Comparison of ENCODE assay signal across 8 mouse cellular contexts in genomic region chr16:78301831-78302677, GRCm38 (mm10). TPM values are rescaled to one million over a fixed set of nuclear protein-coding genes. Genes with fewer than 3 reads are reported as not detected.
DNase-seq lines count a peak whose midpoint lies in the region; ATAC-seq and TF ChIP-seq lines count a peak whose summit lies in the region.

No protein-coding gene starts in this region.

- H3K36me3 ChIP-seq in liver, adult 2 months (ENCODE audit: control insufficient read depth, insufficient read depth, low read length) = no peaks in the 10 kb centered on the region
- peaks cover 35% of the 10 kb centered on the region for H3K36me3 ChIP-seq in forebrain, embryonic 10.5 days (replicated peaks)
- H3K36me3 ChIP-seq in hindbrain, embryonic 16.5 days (ENCODE audit: control insufficient read depth, insufficient read depth, low read length) = no peaks in the 10 kb centered on the region
- no peaks in the 10 kb centered on the region for H3K36me3 ChIP-seq in liver, embryonic 12.5 days
- no peaks in the 10 kb centered on the region for H3K36me3 ChIP-seq in neural tube, embryonic 13.5 days

- H3K79me2 ChIP-seq in liver, adult 2 months (ENCODE audit: control insufficient read depth, insufficient read depth, low read length) = peaks cover 24% of the 10 kb centered on the region

- peak; percentile 67 for DNase-seq in liver, adult 2 months (ENCODE audit: extremely low read depth, low read depth, low spot score)
- no peak for DNase-seq in liver
- DNase-seq in adrenal gland, postnatal 10 days = peak; percentile 37
- DNase-seq in forebrain, embryonic 10.5 days (ENCODE audit: extremely low spot score, low spot score) = no peak
- DNase-seq in c-Kit-positive CD71-positive TER-119-positive erythroid progenitor cells, embryonic 14.5 days (ENCODE audit: low spot score) = no peak

- H3K9me3 ChIP-seq in forebrain, embryonic 10.5 days = no peaks in the 10 kb centered on the region
- H3K9me3 ChIP-seq in hindbrain, embryonic 16.5 days (ENCODE audit: control insufficient read depth, low read length) = no peaks in the 10 kb centered on the region
- H3K9me3 ChIP-seq in liver, embryonic 12.5 days (replicated peaks) = no peaks in the 10 kb centered on the region
- H3K9me3 ChIP-seq in neural tube, embryonic 13.5 days = no peaks in the 10 kb centered on the region

- H3K4me2 ChIP-seq in hindbrain, embryonic 16.5 days (ENCODE audit: low read length) = peak overlapping the region; percentile 87
- peak overlapping the region; percentile 82 for H3K4me2 ChIP-seq in liver, embryonic 12.5 days
- peak overlapping the region; percentile 78 for H3K4me2 ChIP-seq in neural tube, embryonic 13.5 days

- peak overlapping the region; percentile 97 for H3K9ac ChIP-seq in liver, adult 2 months (ENCODE audit: low read depth, low read length)
- H3K9ac ChIP-seq in hindbrain, embryonic 16.5 days (ENCODE audit: low read depth, low read length) = peak overlapping the region; percentile 95
- peak overlapping the region; percentile 45 for H3K9ac ChIP-seq in liver, embryonic 12.5 days
- H3K9ac ChIP-seq in neural tube, embryonic 13.5 days = peak overlapping the region; percentile 91

- no peak for TF ChIP-seq POLR2A in liver, adult 2 months (IDR thresholded peaks at IDR 0.05; ENCODE audit: extremely low read depth, insufficient read depth, low read length)

- H3K27me3 ChIP-seq in liver, adult 2 months (ENCODE audit: control insufficient read depth, insufficient read depth, low read length) = no peaks in the 10 kb centered on the region
- H3K27me3 ChIP-seq in forebrain, embryonic 10.5 days (ENCODE audit: poor library complexity, severe bottlenecking) = no peaks in the 10 kb centered on the region
- H3K27me3 ChIP-seq in hindbrain, embryonic 16.5 days (replicated peaks; ENCODE audit: control insufficient read depth, insufficient read depth, low read length) = no peaks in the 10 kb centered on the region
- H3K27me3 ChIP-seq in liver, embryonic 12.5 days (replicated peaks) = peaks cover 71% of the 10 kb centered on the region
- H3K27me3 ChIP-seq in neural tube, embryonic 13.5 days = no peaks in the 10 kb centered on the region

- peaks cover 22% of the 10 kb centered on the region for H3K4me1 ChIP-seq in liver, adult 2 months (ENCODE audit: control insufficient read depth, insufficient read depth, low read length)
- H3K4me1 ChIP-seq in forebrain, embryonic 10.5 days = peaks cover 46% of the 10 kb centered on the region
- peaks cover 15% of the 10 kb centered on the region for H3K4me1 ChIP-seq in hindbrain, embryonic 16.5 days (ENCODE audit: control insufficient read depth, insufficient read depth, low read depth, low read length)
- 0 out of 2 replicates have a peak, but pooled peaks cover 6% of the 10 kb centered on the region for H3K4me1 ChIP-seq in liver, embryonic 12.5 days
- peaks cover 43% of the 10 kb centered on the region for H3K4me1 ChIP-seq in neural tube, embryonic 13.5 days (replicated peaks)

- 1% methylated on average over 63 of the region's 65 CpGs for WGBS in liver, adult 2 months
- WGBS in forebrain, embryonic 10.5 days = under 1% methylated on average over 64 of the region's 65 CpGs
- under 1% methylated on average over 61 of the region's 65 CpGs for WGBS in hindbrain, embryonic 16.5 days
- WGBS in liver, embryonic 12.5 days (ENCODE audit: insufficient replicate concordance) = under 1% methylated on average over 63 of the region's 65 CpGs
- under 1% methylated on average over 65 of the region's 65 CpGs for WGBS in neural tube, embryonic 13.5 days

- ATAC-seq in hindbrain, embryonic 16.5 days = peak; percentile 68
- peak; percentile 25 for ATAC-seq in liver, embryonic 12.5 days
- peak; percentile 77 for ATAC-seq in neural tube, embryonic 13.5 days (ENCODE audit: low read depth)

- H3K4me3 ChIP-seq in liver, adult 2 months (ENCODE audit: insufficient read depth, low read depth, low read length) = peak overlapping the region; percentile 99
- peak overlapping the region; percentile 96 for H3K4me3 ChIP-seq in forebrain, embryonic 10.5 days
- H3K4me3 ChIP-seq in hindbrain, embryonic 16.5 days (ENCODE audit: low read length) = peak overlapping the region; percentile 89
- H3K4me3 ChIP-seq in liver, embryonic 12.5 days = peak overlapping the region; percentile 62
- peak overlapping the region; percentile 93 for H3K4me3 ChIP-seq in neural tube, embryonic 13.5 days

- H3K27ac ChIP-seq in liver, adult 2 months (replicated peaks; ENCODE audit: insufficient read depth, low read depth, low read length) = peak overlapping the region; percentile 85
- H3K27ac ChIP-seq in forebrain, embryonic 10.5 days = peak overlapping the region; percentile 97
- peak overlapping the region; percentile 96 for H3K27ac ChIP-seq in hindbrain, embryonic 16.5 days (ENCODE audit: low read depth, low read length)
- H3K27ac ChIP-seq in liver, embryonic 12.5 days = no peak overlapping the region
- H3K27ac ChIP-seq in neural tube, embryonic 13.5 days (replicated peaks) = peak overlapping the region; percentile 94

- TF ChIP-seq CTCF in liver, adult 2 months (IDR thresholded peaks at IDR 0.05; ENCODE audit: low read depth, low read length) = no peak

RNA-seq across cellular contexts. Expression of gene Cxadr, which starts 0.8 kb away (rescaled TPM):
- total RNA-seq in liver, adult 2 months (2014; rRNA removed) = 50.9 and 64.9 TPM in 2 replicates
- polyA plus RNA-seq in liver, adult 2 months (2012; rRNA removed) = 23.6 and 26.4 TPM in 2 replicates
- total RNA-seq in adrenal gland, postnatal 10 days (2021) = 10 to 100 TPM; 21.0 to 24.7 TPM
- 60.7 and 67.8 TPM in 2 replicates for polyA plus RNA-seq in forebrain, embryonic 10.5 days (2016; fragmentation: Nextera tagmentation; extraction: Ambion mirVana)
- polyA plus RNA-seq in hindbrain, embryonic 16.5 days (2015; fragmentation: Nextera tagmentation; extraction: Ambion mirVana) = 144 and 156 TPM in 2 replicates
- 12.6 and 13.5 TPM in 2 replicates for polyA plus RNA-seq in liver, embryonic 12.5 days (2016; fragmentation: Nextera tagmentation; extraction: Ambion mirVana)
- polyA plus RNA-seq in neural tube, embryonic 13.5 days (2015; fragmentation: Nextera tagmentation; extraction: Ambion mirVana) = 92.8 and 105 TPM in 2 replicates

Comparison
In these comparisons a context has a peak if more than half of its experiments do, and no peak if none do; other contexts are left out.
1. DNase-seq: peak in liver, adult 2 months (single experiment) and adrenal gland, postnatal 10 days (single experiment); none in liver (single experiment), forebrain, embryonic 10.5 days (single experiment) and c-Kit-positive CD71-positive TER-119-positive erythroid progenitor cells, embryonic 14.5 days (single experiment).
2. H3K9ac ChIP-seq: peak in every context shown above with its lines; median percentile 97 in liver, adult 2 months; 95 in hindbrain, embryonic 16.5 days; 91 in neural tube, embryonic 13.5 days; 45 in liver, embryonic 12.5 days.
3. ATAC-seq: peak in every context shown above with its lines; median percentile 77 in neural tube, embryonic 13.5 days; 68 in hindbrain, embryonic 16.5 days; 25 in liver, embryonic 12.5 days.
4. Peak in every context shown above with its lines, with median percentiles within 50 percentile points of each other: H3K4me3 ChIP-seq and H3K4me2 ChIP-seq.